Mouse (Mus musculus): ENCODE measurements around the gene BC052040. TPM values are rescaled to one million over a fixed set of nuclear protein-coding genes. Genes with fewer than 3 reads are reported as not detected.

BC052040 gene
- polyA plus RNA-seq, 1 experiment: 37.9 TPM

GRCm38 (mm10) chr2:115730502-115730901 lies 149.0 kb downstream of the BC052040 start:
- TF ChIP-seq POLR2A (IDR thresholded peaks at IDR 0.05; ENCODE audit: insufficient read depth, low read length): no peak
- no peak for TF ChIP-seq EP300 (IDR thresholded peaks at IDR 0.05; ENCODE audit: insufficient read depth, low read depth, low read length)
- no peak overlapping the region for H3K27ac ChIP-seq (ENCODE audit: insufficient read depth, low read length)
- H3K4me3 ChIP-seq (ENCODE audit: low read depth, low read length): no peak overlapping the region
- H3K4me1 ChIP-seq (ENCODE audit: control insufficient read depth, insufficient read depth, low read length): no peaks in the 10 kb centered on the region
- no peak overlapping the region for H3K9ac ChIP-seq (ENCODE audit: low read depth, poor library complexity, severe bottlenecking)
- no peaks in the 10 kb centered on the region for H3K36me3 ChIP-seq (ENCODE audit: control insufficient read depth, insufficient read depth, low read length, poor library complexity, severe bottlenecking)
- H3K9me3 ChIP-seq (replicated peaks; ENCODE audit: control insufficient read depth, insufficient read depth, low read length, poor library complexity, severe bottlenecking): no peaks in the 10 kb centered on the region
- no peaks in the 10 kb centered on the region for H3K27me3 ChIP-seq (ENCODE audit: control insufficient read depth, insufficient read depth, low read length, poor library complexity, severe bottlenecking)

- H3K4me3 ChIP-seq (ENCODE audit: low read depth, low read length): no peak overlapping the region
- no peak overlapping the region for H3K27ac ChIP-seq (ENCODE audit: insufficient read depth, low read length)
- H3K9ac ChIP-seq (ENCODE audit: low read depth, poor library complexity, severe bottlenecking): no peak overlapping the region
- no peaks in the 10 kb centered on the region for H3K27me3 ChIP-seq (ENCODE audit: control insufficient read depth, insufficient read depth, low read length, poor library complexity, severe bottlenecking)
- no peaks in the 10 kb centered on the region for H3K9me3 ChIP-seq (replicated peaks; ENCODE audit: control insufficient read depth, insufficient read depth, low read length, poor library complexity, severe bottlenecking)
- H3K4me1 ChIP-seq (ENCODE audit: control insufficient read depth, insufficient read depth, low read length): no peaks in the 10 kb centered on the region
- no peak for TF ChIP-seq CTCF (IDR thresholded peaks at IDR 0.05; ENCODE audit: low read depth, low read length)
- TF ChIP-seq POLR2A (IDR thresholded peaks at IDR 0.05; ENCODE audit: insufficient read depth, low read length): no peak
- no peak for TF ChIP-seq EP300 (IDR thresholded peaks at IDR 0.05; ENCODE audit: insufficient read depth, low read depth, low read length)
- no peaks in the 10 kb centered on the region for H3K36me3 ChIP-seq (ENCODE audit: control insufficient read depth, insufficient read depth, low read length, poor library complexity, severe bottlenecking)
Measured at GRCm38 (mm10) chr2:115731171-115731570, 149.7 kb downstream of the BC052040 start.

- no peak overlapping the region for H3K9ac ChIP-seq (ENCODE audit: low read depth, poor library complexity, severe bottlenecking)
- H3K27me3 ChIP-seq (ENCODE audit: control insufficient read depth, insufficient read depth, low read length, poor library complexity, severe bottlenecking): no peaks in the 10 kb centered on the region
- TF ChIP-seq CTCF (IDR thresholded peaks at IDR 0.05; ENCODE audit: low read depth, low read length): no peak
- no peak for TF ChIP-seq POLR2A (IDR thresholded peaks at IDR 0.05; ENCODE audit: insufficient read depth, low read length)
- TF ChIP-seq EP300 (IDR thresholded peaks at IDR 0.05; ENCODE audit: insufficient read depth, low read depth, low read length): no peak
- H3K27ac ChIP-seq (ENCODE audit: insufficient read depth, low read length): no peak overlapping the region
- no peaks in the 10 kb centered on the region for H3K36me3 ChIP-seq (ENCODE audit: control insufficient read depth, insufficient read depth, low read length, poor library complexity, severe bottlenecking)
- H3K4me3 ChIP-seq (ENCODE audit: low read depth, low read length): no peak overlapping the region
- H3K9me3 ChIP-seq (replicated peaks; ENCODE audit: control insufficient read depth, insufficient read depth, low read length, poor library complexity, severe bottlenecking): no peaks in the 10 kb centered on the region
- H3K4me1 ChIP-seq (ENCODE audit: control insufficient read depth, insufficient read depth, low read length): no peaks in the 10 kb centered on the region
Measured at GRCm38 (mm10) chr2:115732572-115732971, 151.1 kb downstream of the BC052040 start.

GRCm38 (mm10) chr2:115733017-115733692 lies 151.6 kb downstream of the BC052040 start:
- H3K27me3 ChIP-seq (ENCODE audit: control insufficient read depth, insufficient read depth, low read length, poor library complexity, severe bottlenecking): no peaks in the 10 kb centered on the region

GRCm38 (mm10) chr2:115734850-115735249 lies 153.3 kb downstream of the BC052040 start:
- Histone ChIP-seq H3K4me3 (ENCODE audit: low read depth, low read length) (no peak overlapping the region), H3K27ac (ENCODE audit: insufficient read depth, low read length) (no peak overlapping the region), H3K36me3 (ENCODE audit: control insufficient read depth, insufficient read depth, low read length, poor library complexity, severe bottlenecking) (no peaks in the 10 kb centered on the region), H3K4me1 (ENCODE audit: control insufficient read depth, insufficient read depth, low read length) (no peaks in the 10 kb centered on the region), H3K9me3 (replicated peaks; ENCODE audit: control insufficient read depth, insufficient read depth, low read length, poor library complexity, severe bottlenecking) (no peaks in the 10 kb centered on the region), H3K9ac (ENCODE audit: low read depth, poor library complexity, severe bottlenecking) (no peak overlapping the region), H3K27me3 (ENCODE audit: control insufficient read depth, insufficient read depth, low read length, poor library complexity, severe bottlenecking) (no peaks in the 10 kb centered on the region)
- TF ChIP-seq EP300 (IDR thresholded peaks at IDR 0.05; ENCODE audit: insufficient read depth, low read depth, low read length) (no peak), POLR2A (IDR thresholded peaks at IDR 0.05; ENCODE audit: insufficient read depth, low read length) (no peak), CTCF (IDR thresholded peaks at IDR 0.05; ENCODE audit: low read depth, low read length) (no peak)

More at GRCm38 (mm10) chr2:115733017-115733692, 151.6 kb downstream of the BC052040 start:
- Histone ChIP-seq H3K4me3 (ENCODE audit: low read depth, low read length) (no peak overlapping the region), H3K9ac (ENCODE audit: low read depth, poor library complexity, severe bottlenecking) (no peak overlapping the region), H3K36me3 (ENCODE audit: control insufficient read depth, insufficient read depth, low read length, poor library complexity, severe bottlenecking) (no peaks in the 10 kb centered on the region), H3K27ac (ENCODE audit: insufficient read depth, low read length) (no peak overlapping the region), H3K4me1 (ENCODE audit: control insufficient read depth, insufficient read depth, low read length) (no peaks in the 10 kb centered on the region), H3K9me3 (replicated peaks; ENCODE audit: control insufficient read depth, insufficient read depth, low read length, poor library complexity, severe bottlenecking) (no peaks in the 10 kb centered on the region)
- TF ChIP-seq EP300 (IDR thresholded peaks at IDR 0.05; ENCODE audit: insufficient read depth, low read depth, low read length) (no peak), CTCF (IDR thresholded peaks at IDR 0.05; ENCODE audit: low read depth, low read length) (no peak), POLR2A (IDR thresholded peaks at IDR 0.05; ENCODE audit: insufficient read depth, low read length) (no peak)

GRCm38 (mm10) chr2:115736416-115736815 lies 154.9 kb downstream of the BC052040 start:
- H3K27me3 ChIP-seq (ENCODE audit: control insufficient read depth, insufficient read depth, low read length, poor library complexity, severe bottlenecking): no peaks in the 10 kb centered on the region
- TF ChIP-seq POLR2A (IDR thresholded peaks at IDR 0.05; ENCODE audit: insufficient read depth, low read length) (no peak), EP300 (IDR thresholded peaks at IDR 0.05; ENCODE audit: insufficient read depth, low read depth, low read length) (no peak), CTCF (IDR thresholded peaks at IDR 0.05; ENCODE audit: low read depth, low read length) (no peak)
- H3K36me3 ChIP-seq (ENCODE audit: control insufficient read depth, insufficient read depth, low read length, poor library complexity, severe bottlenecking): no peaks in the 10 kb centered on the region
- no peak overlapping the region for H3K9ac ChIP-seq (ENCODE audit: low read depth, poor library complexity, severe bottlenecking)
- H3K27ac ChIP-seq (ENCODE audit: insufficient read depth, low read length): no peak overlapping the region
- H3K4me3 ChIP-seq (ENCODE audit: low read depth, low read length): no peak overlapping the region
- no peaks in the 10 kb centered on the region for H3K9me3 ChIP-seq (replicated peaks; ENCODE audit: control insufficient read depth, insufficient read depth, low read length, poor library complexity, severe bottlenecking)
- no peaks in the 10 kb centered on the region for H3K4me1 ChIP-seq (ENCODE audit: control insufficient read depth, insufficient read depth, low read length)

All from ES-Bruce4 (cell line).